23 mouse cellular contexts compared by ENCODE assay signal in genomic region chr8:56252314-56252713, GRCm38 (mm10).
"Had no signal": no experiment of that assay in that cellular context is flagged by ENCODE, and none has a peak within 500 bp of the region (broad histone marks: within the 10 kb centered on the region; RNA-seq: fewer than 3 reads in every experiment).

No protein-coding gene starts in this region.

- DNase-seq: gastrocnemius, adult 2 months; gastrocnemius, postnatal 10 days; gastrocnemius, postnatal 25 days; heart, adult 18-20 months; heart, postnatal 10 days; heart, postnatal 4 days; kidney, adult 18-20 months; kidney, adult 8-10 months; kidney, postnatal 10 days; kidney, postnatal 25 days; kidney, postnatal 4 days; layer of hippocampus, postnatal 36 days; left cerebral cortex, postnatal 4 days had no signal

- H3K27ac ChIP-seq: gastrocnemius, adult 2 months; heart, embryonic 10.5 days; hindbrain, embryonic 10.5 days; hindbrain, embryonic 12.5 days; hindbrain, embryonic 14.5 days; intestine, embryonic 15.5 days; layer of hippocampus, adult 2 months; limb, embryonic 13.5 days; limb, embryonic 15.5 days; liver, embryonic 12.5 days had no signal

- H3K4me3 ChIP-seq: gastrocnemius, adult 2 months; heart, embryonic 10.5 days; heart, embryonic 12.5 days; hindbrain, embryonic 10.5 days; hindbrain, embryonic 12.5 days; intestine, embryonic 15.5 days; layer of hippocampus, adult 2 months; limb, embryonic 13.5 days; limb, embryonic 15.5 days; liver, embryonic 12.5 days had no signal

- H3K9ac ChIP-seq: heart, embryonic 12.5 days; hindbrain, embryonic 12.5 days; hindbrain, embryonic 14.5 days; intestine, embryonic 15.5 days; limb, embryonic 13.5 days; limb, embryonic 15.5 days; liver, embryonic 12.5 days had no signal

- H3K9me3 ChIP-seq: heart, embryonic 10.5 days; heart, embryonic 12.5 days; hindbrain, embryonic 10.5 days; hindbrain, embryonic 12.5 days; intestine, embryonic 15.5 days; limb, embryonic 13.5 days; limb, embryonic 15.5 days; liver, embryonic 12.5 days had no signal

- H3K36me3 ChIP-seq: heart, embryonic 10.5 days; heart, embryonic 12.5 days; hindbrain, embryonic 10.5 days; hindbrain, embryonic 12.5 days; intestine, embryonic 15.5 days; limb, embryonic 13.5 days; limb, embryonic 15.5 days; liver, embryonic 12.5 days had no signal

- H3K4me1 ChIP-seq: heart, embryonic 10.5 days; heart, embryonic 12.5 days; hindbrain, embryonic 10.5 days; hindbrain, embryonic 12.5 days; intestine, embryonic 15.5 days; limb, embryonic 13.5 days; limb, embryonic 15.5 days; liver, embryonic 12.5 days had no signal

- H3K27me3 ChIP-seq: heart, embryonic 12.5 days; hindbrain, embryonic 12.5 days; intestine, embryonic 15.5 days; limb, embryonic 13.5 days; limb, embryonic 15.5 days; liver, embryonic 12.5 days had no signal
